Mouse (Mus musculus) neural tube, postnatal 0 days (tissue): ENCODE measurements around the gene Pla2g4b. TPM values are rescaled to one million over a fixed set of nuclear protein-coding genes. Genes with fewer than 3 reads are reported as not detected.

Experiments used
- microRNA-seq: library from miRNA; unstranded; fragments of <30 nt; microRNA quantifications from one replicate; pipeline ENCODE4, GENCODE M21; 2016
- polyA plus RNA-seq: library from polyadenylated mRNA; unstranded; fragments of >200 nt; fragmentation: Nextera tagmentation; extraction: Ambion mirVana; gene quantifications from 2 replicates; pipeline ENCODE4 v1.2.1, GENCODE M21; 2015

Pla2g4b gene
- polyA plus RNA-seq = 0.70 and 1.0 TPM in 2 replicates

DNA sequence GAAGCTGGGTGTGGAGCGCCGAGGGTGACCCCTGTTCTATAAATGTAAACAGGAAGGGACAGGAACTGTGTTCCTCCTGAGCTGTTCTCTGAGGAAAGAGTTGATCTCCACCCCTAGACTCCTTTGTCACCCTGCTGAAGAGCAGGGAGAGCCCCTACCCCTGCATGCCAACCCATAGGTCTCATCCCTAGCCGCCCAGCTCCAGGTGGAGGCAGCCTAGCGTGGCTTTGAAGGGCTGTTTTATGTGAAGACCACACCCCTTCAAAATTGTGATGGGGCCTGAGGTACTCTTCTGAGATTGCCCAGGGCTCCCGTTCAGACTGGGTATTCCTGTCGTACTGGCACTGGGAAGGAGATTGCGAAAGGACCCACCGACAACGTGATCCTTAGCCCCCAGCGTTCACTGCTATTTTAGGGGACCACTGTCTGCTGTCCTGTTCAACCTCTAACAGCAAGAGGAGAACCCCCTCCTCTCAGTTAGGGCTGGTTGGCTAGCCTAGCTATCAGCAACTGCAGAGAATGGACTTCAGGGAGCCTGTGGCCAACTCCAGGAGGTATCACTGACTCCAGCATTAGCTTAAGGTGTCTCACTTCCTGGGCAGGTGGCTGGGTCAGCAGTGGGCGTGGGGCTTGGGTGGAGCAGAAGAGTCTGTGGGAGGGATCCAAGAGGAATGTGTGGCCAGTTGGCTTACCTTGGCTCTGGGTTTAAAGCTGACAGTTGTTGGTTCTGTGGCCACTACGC lies at the start of gene Pla2g4b:
Gene Pla2g4b (plus strand): TSS at position 692 of the 742 bp plus-strand sequence.

DNA sequence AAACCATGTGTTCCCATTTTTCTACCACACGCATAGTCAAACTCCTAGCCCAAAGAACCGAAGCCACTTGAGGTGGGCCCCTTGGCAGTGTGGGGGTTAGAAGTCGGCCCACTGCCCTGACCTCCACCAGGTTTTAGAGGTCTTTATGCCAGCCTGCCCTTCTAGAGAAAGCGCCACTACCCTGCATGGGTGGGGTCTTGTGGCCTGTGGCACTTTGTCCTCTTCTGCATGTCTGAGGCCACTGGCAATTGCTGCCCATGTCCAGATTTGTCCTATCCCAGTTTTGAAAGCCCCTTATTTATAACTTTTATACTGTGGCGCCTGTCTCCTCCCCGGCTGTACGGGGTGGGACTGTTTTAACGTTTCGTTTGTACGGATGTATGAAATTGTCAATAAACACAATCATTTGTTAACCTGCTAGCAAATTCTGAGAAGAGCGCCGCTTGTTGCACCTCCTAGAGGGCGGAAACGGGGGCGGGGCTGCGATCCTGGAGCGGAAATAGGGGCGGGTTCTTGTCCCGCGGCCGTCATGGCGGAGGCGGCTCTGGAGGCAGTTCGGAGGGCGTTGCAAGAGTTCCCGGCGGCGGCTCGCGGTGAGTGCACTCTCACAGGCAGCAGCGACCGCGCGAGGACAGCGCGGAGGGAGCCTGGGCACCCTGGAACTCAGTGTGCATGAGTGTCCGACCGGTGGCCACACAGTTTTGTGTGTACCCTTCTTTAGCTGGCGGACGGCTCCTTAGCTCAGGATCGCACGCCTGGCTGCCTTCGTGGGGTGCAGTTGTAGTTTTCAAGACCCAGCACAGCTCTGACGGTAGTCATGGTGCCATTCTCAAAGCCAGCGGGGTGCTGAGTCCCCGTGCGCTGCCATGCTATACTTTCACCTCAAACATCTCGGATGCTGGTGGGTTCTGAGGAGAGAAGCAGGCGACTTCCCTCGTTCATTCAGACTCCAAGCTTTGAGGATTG lies 6.0 kb upstream of the Pla2g4b start, which contains the start of the genes Jmjd7 and Gm28042:
Gene Jmjd7 (plus strand): TSS at position 500 of the 966 bp plus-strand sequence.
Gene Gm28042 (plus strand): TSS at position 510 of the 966 bp plus-strand sequence.

Small RNAs within 50 kb of the gene (microRNA-seq; reads per million reads assigned to microRNA genes)
- not detected for gene Mir7665

Other genes with a start within 250 kb of the Pla2g4b start
- gene Rpap1, start 245.9 kb upstream of the Pla2g4b start, polyA plus RNA-seq = 11.3 and 12.4 TPM in 2 replicates
- gene Tyro3, start 235.7 kb upstream of the Pla2g4b start, polyA plus RNA-seq = 20.5 and 20.7 TPM in 2 replicates
- gene Mga, start 136.2 kb upstream of the Pla2g4b start, polyA plus RNA-seq = 14.0 and 16.5 TPM in 2 replicates
- 4.4 and 5.6 TPM in 2 replicates for gene Mapkbp1, start 60.7 kb upstream of the Pla2g4b start, polyA plus RNA-seq
- gene Jmjd7, start 5.9 kb upstream of the Pla2g4b start, polyA plus RNA-seq = 19.2 and 20.2 TPM in 2 replicates
- gene Gm28042, start 5.9 kb upstream of the Pla2g4b start, polyA plus RNA-seq = 1.6 and 2.3 TPM in 2 replicates
- gene Ehd4, start 121.2 kb downstream of the Pla2g4b start, polyA plus RNA-seq = 20.4 and 23.4 TPM in 2 replicates
- gene Pla2g4e, start 211.9 kb downstream of the Pla2g4b start, polyA plus RNA-seq = 5.9 and 7.4 TPM in 2 replicates